Mouse (Mus musculus): Measurements from ENCODE around the gene Tpcn1. TPM values are rescaled to one million over a fixed set of nuclear protein-coding genes. Genes with fewer than 3 reads are reported as not detected.

Tpcn1 gene
- polyA plus RNA-seq, 2 experiments from 2014 or later = 10.9 to 13.0 TPM

DNA sequence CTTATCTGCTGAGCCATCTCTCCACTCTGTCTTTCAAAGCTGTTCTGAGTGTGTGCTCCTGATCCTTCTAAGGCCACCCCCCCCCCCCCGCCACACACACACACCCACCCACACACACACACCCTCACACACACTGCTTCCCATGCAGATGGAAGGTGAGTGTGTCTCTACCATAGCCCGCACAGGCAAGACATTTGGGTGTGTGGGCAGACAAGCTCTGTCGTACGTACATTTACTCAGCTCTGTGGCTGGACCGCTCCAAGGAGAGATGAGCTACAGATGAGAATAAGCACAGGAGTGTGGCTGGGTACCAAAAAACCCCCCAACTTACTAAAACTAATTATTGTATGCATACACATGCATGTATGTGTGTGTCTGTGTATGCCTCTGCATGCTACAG, 37.8 kb downstream of the Tpcn1 start:
- no peak for ATAC-seq

DNA sequence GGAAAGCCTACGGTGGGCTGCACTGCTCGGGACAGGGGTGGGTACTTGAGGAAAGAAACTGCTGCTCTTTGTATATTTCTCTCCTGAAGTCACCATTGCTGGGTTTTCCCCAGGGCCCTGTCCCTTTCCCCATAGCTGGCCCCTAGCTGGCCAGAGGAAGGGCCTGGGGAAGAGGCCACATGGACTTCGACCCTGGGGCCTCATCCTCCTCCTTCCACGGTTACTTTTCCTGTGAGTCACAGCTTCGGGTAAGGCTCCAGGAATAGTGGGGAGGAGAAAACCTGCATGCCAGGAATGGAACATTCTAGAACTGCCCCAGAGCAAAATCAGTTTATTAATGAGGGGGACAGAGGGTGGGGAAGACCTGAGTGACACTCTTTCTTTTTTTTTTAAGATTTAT, 38.3 kb downstream of the Tpcn1 start:
- ATAC-seq = no peak

DNA sequence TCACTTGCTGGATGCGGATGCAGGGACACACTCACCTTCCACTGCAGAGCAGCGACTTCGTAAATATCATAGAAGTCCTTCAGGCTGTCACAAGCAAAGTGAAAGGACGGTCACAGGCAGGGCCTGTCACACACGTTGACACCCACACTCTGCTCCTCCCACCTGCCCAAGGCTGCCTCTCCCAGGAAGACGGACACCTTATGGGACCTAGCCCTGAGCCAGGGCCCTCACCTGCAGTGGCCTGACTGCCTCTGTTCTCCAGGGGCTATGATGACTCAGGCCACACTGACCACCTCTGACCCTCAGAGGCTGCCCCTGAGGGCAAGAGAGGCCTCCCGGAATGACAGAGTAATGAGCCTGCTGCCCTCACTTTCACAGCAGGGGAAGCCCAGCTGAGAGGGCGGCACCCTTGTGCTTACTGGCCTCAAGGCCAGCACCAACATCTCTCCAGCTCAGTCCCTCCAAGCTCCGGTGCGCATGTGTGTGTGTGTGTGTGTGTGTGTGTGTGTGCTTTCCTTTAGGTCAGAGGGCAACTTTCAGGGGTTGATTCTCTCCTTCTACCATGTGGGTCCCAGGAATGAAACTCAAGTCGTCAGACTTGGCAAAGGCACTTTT, 40.1 kb downstream of the Tpcn1 start:
- no peak for ATAC-seq

DNA sequence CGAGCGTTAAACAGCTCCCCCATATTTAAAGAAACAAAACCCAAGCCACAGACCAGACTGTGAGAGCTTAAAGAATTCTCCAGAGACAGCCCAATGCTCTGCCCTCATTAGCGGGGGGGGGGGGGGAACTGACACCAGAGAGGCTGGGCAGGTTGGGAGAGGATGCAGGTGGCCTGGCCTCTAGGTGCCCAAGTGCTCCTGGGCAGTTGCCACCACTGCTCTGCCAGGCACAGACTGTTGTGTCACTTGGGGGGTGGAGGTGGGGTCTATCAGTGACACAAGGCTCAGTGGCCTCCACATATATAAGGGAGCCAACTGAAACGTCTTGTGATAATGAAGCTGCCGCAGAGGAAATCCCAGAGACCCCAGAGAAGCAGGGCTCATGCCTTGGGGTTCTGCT, 51.8 kb downstream of the Tpcn1 start:
- no peak for ATAC-seq

DNA sequence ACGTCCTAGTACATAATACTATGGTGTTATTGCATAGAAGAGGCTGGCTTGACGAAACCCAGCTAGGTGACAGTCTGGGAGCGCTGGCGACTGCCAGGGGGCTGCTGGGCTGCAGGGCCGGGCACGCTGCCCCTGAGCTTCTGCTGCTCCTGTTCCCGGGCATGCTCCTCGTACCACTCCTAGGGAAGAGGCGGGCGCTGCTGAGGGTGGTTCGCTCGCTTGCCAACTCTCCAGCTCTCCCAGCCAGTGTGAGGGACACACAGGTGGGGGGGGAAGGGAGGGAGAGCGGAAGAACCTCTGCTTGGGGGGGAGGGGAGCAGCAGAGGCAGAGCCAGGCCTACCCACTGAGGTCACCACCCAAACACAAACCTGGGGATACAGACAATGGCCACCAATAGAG, 52.4 kb downstream of the Tpcn1 start:
- no peak for ATAC-seq

DNA sequence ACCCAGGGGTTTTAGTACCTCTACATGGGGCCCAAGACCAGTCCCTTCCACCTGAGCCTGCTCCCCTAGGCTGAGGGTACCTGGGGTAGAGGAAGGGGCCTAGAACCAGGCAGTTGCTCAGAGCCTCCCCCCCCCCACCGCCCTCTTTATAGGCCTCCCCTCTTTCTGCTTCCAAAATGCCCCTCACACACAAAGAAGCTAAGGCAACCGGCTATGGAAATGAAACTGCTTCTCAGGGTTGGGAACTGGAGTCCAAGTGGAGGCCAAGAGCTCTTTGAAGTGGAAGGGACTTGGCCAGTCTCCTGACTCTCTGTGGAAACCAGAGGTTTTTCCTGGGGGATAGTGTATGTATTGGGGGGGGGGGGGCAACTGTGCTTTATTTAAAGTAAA, 53.8 kb downstream of the Tpcn1 start:
- ATAC-seq = no peak

DNA sequence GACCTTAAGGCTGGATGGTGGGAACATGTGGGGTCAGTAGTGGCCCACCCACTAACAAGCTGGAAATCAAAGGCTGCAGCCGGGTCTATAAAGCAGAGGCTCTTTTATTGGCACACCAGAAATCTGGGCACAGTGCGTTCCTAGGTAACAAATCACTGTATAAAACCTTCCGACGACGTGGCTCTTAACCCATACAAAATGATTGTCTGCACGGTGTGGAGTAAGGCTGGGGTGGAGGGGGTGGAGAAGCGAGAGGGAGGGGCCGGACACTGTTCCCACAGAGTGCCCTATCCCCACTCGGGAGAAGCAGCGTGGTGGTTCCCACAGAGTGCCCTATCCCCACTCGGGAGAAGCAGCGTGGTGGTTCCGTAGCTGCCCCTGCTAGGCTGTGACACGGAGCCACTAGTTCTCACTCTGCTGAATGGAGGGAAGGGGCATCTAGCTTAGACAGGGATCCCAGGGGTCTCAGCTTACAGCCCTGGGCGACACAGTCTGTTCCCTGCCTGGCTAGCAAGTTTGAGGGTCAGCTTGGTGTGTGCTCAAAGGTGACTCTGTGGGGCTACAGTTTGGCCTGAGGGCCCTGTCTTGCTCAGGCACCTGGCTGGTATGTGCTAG, 54.3 kb downstream of the Tpcn1 start:
- ATAC-seq = no peak

DNA sequence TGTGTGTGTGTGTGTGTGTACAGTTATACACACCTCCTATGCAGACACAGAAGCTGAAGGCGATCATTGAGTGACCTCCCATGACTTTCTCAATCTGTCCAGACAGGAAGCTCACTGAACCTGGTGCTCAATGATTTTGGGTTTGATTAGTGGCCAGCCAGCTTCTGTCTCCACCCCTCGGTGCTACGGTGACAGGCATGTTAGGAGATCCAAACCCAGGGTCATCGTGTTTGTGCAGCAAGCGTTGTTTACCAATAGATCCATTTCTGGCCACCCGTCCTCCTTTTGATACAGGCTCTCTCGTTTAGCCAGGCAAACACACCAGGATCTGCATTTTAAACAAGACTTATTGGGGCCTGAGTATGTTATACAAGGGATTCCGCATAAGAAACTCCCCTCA, 56.8 kb downstream of the Tpcn1 start:
- ATAC-seq = no peak

DNA sequence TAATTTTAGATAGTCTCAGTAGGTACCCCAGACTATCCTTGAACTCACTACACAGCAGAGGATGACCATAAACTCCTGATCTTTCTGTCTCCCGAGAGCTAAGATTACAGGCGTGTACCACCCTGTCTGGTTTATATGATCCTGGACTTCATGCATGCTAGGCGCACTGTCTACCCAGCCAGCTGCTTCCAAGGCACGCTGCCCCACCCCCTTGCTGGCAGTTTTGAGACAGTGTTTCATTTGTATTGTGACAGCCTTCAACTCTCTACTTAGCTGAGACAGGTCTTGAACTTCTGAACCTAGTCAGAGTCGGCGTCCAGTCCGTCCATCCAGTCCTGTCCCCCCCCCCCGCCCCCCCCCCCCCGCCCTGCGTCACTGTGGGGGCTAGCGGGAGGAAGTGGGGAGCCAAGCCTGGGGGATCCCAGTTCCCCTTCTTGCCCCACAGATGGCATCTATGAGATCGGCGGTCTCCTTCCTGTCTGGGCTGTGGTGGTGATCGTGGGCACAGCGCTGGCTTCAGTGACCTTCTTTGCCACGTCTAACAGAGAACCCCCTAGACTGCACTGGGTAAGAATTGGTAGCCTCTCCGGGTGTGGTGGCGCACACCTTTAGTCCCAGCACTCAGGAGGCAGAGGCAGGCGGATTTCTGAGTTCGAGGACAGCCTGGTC, 61.0 kb downstream of the Tpcn1 start:
- ATAC-seq = no peak

DNA sequence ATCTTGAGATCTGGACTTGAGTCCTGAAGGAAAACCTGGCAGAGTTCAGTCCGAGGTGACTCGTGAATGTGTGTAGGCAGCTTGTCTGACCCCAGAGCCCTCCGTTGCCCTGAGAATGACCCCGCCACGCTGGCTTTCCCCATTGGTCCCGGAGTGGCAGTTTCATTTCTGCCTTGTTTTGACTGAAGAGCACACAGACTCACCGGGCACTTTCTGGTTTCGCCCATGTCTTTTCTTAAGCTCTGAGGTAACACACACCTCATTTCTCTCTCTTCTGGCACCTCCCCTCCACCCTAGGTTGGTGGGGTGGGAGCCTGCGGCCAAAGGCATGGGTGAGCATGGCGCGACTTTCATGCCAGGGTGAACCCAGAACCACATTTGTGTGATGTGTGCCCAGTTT, 62.2 kb downstream of the Tpcn1 start:
- ATAC-seq = no peak

DNA sequence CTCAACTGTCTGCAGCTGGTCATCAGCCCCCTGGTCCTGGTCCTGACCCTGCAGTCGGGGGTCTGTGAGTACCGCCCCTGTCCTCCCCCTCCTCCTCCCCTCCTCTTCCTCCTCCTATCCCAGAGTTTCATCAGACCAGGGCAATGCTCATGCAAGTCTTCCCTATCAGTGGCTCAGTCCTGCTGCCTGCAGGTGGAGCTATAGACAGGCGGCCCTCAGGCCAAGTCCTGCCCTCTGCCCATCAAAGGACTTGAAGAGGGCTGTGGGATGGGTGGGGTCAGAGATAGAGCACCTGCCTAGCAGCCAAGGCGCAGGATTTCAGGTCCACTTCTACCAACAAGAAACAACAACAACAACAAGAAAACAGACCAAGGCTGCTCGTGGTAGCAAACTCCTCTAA, 62.7 kb downstream of the Tpcn1 start:
- no peak for ATAC-seq

DNA sequence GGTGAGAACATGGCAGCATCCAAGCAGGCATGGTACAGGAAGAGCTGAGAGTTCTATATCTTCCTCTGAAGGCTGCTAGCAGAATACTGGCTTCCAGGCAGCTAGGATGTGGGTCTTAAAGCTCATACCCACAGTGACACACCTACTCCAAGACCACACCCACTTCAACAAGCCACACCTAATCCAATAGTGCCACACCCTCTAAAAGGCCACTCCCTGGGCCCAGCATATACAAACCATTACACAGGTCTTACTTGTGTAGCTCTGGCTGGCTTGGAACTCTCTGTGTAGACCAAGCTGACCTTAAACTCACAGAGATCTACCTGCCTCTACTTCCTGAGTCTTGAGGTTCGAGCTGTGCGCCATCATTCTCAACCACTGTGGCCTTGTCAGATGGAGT, 63.7 kb downstream of the Tpcn1 start:
- no peak for ATAC-seq

DNA sequence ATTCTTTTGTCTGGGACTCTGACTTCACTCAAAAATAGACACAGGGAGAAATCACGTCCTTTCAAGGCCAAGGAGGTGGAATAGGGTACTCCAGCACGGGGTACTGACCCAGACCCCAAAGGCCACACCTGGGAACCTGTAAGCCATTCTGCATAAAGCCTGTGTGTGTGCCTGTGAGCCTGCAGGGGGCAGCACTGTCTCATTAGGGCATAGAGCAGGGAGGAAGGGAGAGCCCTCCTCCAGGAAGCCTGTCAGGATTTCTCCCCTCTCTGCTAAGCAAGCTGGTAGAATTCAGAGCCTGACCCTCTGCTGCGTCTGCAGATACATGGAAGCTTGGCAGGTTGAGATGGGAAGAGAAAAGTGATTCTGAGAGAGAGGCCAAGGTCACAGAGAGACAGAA, 65.8 kb downstream of the Tpcn1 start:
- ATAC-seq = no peak

DNA sequence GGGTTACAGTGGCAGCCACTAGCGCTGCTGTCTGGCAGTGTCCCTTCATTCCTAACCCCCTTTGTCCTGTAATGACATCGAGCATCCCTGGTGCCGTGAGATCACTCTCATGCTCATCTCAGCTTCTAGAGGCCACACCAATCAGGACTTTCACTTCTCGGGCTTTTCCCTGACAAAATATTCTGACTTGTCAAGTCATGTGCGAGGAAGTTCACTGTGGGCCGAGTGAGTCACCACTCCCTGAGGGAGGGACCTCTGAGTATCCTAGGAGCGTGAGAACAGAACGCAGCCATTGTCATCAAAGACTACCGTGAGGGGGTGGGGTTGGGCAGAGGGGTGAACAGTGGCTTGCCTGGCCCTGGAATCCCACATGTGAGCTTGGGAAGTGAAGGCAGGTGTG, 70.9 kb downstream of the Tpcn1 start:
- ATAC-seq = no peak

DNA sequence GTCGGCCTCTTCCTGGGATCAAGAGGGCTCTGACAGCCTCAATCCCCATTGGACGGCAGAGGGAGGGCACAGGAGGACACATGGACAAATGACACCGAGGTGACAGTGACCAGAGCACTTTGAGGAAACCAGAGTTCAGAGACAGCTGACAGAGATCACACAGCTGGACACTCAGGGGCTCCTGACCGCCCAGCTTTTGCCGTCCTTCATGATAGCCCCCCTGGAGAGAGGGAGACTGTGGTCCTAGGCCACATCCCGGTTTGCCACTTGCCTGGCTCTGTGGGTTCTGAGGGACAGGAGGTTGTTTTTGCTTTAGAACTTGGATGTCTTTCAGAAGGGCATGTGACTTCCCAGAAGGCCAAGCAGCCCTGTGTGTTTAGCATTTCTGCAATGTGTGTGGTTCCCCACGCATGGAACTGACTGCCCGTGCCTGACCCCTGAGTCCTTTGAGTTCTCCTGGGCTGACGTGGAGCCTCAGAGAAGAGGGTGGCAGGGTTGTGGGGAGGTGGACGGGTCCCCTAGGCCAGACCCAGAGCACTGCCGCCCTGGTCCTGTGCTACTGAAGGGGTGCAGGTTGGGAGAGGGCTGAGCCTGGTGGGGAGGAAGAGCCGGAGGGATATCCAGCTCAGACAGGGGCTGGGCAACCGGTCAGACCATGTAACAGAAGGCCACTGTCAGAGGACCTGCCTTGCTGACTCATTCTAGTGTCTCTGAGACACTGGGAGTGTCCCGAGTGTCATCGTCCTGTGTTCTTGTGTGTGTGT, 72.1 kb downstream of the Tpcn1 start:
- no peak for ATAC-seq

DNA sequence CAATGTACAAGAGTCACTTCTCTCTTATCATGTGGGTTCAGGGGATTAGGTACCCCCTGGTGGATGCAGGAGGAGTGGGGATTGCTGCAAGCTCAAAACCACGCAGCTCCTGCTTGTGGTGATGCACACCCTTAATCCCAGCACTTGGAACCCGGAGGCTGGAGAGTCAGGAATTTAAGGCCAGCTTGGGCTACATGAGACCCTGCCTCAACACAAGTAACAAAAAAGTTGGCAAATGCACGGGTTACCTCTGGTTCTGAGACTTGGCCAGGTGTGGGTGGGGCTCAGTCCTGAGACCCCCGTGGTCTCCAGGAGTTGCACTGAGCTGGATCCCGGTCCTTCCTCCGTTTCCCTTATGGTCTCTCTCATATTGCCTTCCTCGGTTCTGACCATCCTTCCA, 73.0 kb downstream of the Tpcn1 start:
- no peak for ATAC-seq

DNA sequence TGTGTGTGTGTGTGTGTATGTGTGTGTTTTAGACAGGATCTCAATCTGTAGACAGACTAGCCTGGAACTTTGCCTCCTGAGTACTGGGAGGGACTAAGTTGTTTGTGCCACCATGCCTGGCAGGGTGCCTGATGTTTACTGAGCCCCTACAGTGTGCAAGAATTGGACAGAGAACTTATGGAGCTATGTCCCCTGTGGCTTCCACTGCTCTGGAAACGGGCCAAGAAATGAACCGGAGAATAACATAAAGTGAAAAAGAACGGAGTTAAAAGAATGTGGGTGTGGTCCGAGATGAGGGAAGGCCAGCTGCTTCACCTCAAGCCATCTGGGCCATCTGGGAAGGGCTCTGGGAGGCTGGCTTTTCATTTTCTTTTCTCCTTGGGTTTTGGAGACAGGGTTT, 73.7 kb downstream of the Tpcn1 start:
- ATAC-seq = no peak

DNA sequence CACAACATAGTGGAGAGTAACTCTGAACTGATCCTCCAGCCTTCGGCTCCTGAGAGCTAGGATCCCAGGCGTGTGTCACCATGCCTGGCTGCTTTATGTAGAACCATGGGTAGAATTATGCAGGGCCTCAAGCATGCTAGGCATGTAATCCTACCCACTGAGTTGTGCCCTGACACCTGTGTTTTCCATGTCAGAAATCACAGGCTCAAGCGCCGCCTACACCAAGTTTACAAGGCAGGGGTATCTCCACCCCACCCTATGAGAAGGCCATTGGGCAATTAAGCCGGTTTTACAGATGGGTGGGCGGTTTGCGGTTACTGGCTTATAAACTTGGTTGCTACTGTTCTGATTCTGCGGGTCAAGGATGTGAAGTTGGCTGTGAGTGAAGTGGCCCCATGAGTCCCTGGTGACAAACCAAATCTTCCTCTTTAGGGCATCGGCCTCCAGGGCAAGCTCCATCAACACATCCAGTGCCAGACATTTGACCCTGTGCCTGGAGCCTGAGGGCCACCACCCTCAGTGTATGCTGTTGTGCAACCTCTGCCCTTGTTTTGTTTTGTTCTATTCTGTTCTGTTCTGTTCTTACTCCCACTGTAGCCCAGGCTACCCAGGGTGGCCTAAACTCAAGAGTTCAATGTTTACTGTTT, 74.3 kb downstream of the Tpcn1 start:
- no peak for ATAC-seq

DNA sequence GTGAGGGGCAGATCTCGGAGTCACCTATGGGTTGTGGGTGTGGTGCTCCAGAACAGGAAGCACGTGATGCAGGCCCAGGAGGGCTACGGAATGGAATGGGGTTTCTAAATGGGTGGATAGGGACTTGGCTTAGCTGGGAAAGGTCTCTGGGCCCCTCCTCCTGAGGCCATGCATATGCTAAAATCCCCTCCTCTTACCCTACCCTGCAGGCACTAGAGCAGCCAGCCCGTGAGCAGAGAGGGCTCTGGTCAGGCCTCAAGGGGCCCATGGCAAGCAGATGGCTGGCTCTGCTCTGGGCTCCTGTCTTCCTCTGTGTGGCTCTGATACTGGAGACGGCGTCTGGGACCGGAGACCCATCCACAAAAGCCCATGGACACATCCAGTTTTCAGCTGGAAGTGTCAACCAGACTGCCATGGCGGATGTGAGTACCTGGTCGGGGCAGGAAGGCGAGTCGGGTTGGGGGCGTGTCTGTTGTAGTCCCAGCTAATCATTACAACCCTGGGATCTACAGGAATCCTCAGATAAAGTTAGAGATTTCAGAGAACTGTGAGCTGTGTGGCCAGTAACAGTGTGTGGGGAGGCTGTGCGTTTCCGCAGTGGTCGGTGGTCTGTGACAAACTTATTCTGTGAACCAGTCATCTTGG, 75.4 kb downstream of the Tpcn1 start:
- ATAC-seq = no peak

DNA sequence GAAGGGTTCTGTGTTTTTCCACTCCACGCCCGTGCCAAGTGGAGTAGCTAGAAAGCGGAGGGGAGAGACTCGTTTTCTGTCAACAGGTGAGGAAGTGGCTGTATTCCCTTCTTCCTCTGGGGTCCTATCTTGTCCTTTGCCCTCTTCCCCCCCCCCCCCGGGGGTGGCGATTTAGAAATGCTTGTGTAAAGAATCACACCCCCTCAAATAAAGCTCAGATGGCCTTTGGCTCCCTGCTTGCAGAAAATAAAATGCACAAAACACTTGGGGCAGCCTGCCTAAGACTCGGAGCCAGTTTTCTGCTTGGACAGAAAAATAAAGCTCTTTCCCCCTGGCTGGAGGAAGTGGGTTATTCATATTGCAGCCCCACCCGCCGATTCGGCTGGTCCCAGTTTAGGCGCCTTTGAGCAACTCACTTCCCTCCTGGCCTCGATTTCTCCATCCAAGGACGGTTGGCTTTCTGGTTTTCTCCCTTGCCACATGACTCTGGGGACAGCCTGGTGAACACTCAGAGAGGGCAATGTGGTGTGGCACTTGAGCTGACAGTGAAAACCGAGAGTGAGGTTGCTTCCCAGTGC, 76.7 kb downstream of the Tpcn1 start:
- no peak for ATAC-seq

DNA sequence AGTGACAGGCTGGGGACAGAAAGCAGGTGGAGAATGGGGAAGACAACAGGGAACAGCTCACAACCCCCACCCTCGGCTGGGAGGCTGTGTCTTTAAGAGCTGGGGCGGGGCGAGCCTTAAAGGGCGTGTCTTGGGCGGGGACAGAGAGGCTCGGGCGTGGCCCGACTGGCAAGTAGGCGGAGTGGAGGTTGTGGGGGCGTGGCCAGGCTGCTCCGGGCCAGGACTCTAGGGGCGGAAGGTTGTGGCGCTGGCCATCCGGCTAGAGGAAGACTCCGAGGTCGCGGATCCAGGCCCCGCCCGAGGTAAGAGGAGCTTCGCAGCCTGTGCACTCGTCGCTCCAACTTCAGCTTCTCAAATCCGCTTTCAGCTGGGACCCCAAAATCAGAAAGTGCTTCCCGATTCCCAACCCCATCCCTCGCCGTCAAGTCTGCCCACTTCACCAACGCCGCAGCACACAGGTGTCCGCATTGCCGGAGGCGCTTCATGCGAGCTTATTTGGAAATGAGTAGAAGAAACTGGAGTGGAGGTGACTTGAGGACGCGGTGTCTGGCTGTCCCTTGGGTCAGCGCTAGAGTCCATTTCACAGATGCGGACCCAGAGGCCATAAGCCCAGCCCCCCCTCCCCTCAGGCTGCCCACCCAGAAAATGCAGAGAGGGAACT, 77.4 kb downstream of the Tpcn1 start, which contains the start of gene Slc8b1:
TSS of gene Slc8b1 (plus strand) at position 187 of the 661 bp plus-strand sequence.
- ATAC-seq = peak; percentile 98

DNA sequence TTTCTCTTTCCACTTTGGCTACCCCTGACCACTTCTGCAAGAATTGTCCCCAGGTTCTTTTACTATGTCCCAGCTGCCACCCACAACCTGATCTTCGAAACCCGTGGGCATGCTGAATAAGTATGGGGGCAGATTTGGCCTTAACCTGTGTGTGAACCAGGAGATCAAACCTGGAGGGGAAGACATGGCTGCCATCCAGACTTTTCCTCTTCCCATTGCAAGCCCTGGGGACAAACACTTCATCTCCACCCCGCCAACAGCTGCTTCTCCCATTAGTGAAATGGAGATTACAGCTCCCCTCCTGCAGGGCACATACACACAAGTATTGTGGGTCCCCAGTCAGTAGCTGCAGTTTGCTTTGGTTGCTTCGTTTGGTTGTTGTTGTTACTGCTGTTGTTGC, 81.2 kb downstream of the Tpcn1 start:
- no peak for ATAC-seq
